Comparison of ENCODE assay signal across 13 mouse cellular contexts in the genomic region with DNA sequence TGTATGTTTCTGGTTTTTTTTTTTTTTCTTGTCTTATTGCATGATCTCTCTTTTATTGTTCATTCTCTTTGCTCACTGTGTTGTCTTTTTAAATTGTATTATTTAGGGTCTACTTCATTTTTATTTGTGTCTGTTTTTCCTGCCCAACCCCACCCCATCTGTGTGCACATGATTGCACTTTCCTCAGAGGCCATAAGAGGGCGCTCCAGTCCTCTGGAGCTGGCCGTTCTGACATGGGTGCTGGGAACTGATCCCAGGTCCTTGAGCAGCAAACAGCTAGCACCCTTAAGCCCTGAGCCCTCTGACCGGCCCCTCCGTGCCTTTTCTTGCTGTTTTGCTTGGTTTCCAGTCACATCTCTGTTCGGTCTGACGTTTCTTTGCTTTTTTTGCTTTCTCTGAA. TPM values are rescaled to one million over a fixed set of nuclear protein-coding genes. Genes with fewer than 3 reads are reported as not detected.
DNase-seq lines count a peak whose midpoint lies in the region; ATAC-seq and TF ChIP-seq lines count a peak whose summit lies in the region.
"Had no signal": no experiment of that assay in that cellular context is flagged by ENCODE, and none has a peak within 500 bp of the region (broad histone marks: within the 10 kb centered on the region; RNA-seq: fewer than 3 reads in every experiment).

No protein-coding gene starts in this region.

- TF ChIP-seq CTCF in kidney, postnatal 0 days (IDR thresholded peaks at IDR 0.05; ENCODE audit: low read depth), result peak; percentile 32; the same call in 1 of the 2 replicates

- H3K9ac ChIP-seq in forebrain, embryonic 12.5 days, result no peak overlapping the region
- no peak overlapping the region for H3K9ac ChIP-seq in kidney, postnatal 0 days (ENCODE audit: low read depth, low read length)
- no peak overlapping the region for H3K9ac ChIP-seq in neural tube, embryonic 15.5 days (replicated peaks)
- H3K9ac ChIP-seq: embryonic facial prominence, embryonic 13.5 days; limb, embryonic 15.5 days had no signal

- peaks cover 46% of the 10 kb centered on the region for H3K4me1 ChIP-seq in forebrain, embryonic 10.5 days
- peaks cover 28% of the 10 kb centered on the region for H3K4me1 ChIP-seq in forebrain, embryonic 12.5 days
- peaks cover 22% of the 10 kb centered on the region for H3K4me1 ChIP-seq in kidney, postnatal 0 days (replicated peaks; ENCODE audit: insufficient read depth, low read length)
- peaks cover 27% of the 10 kb centered on the region for H3K4me1 ChIP-seq in neural tube, embryonic 15.5 days

- no peak overlapping the region for H3K27ac ChIP-seq in forebrain, embryonic 10.5 days
- no peak overlapping the region for H3K27ac ChIP-seq in forebrain, embryonic 12.5 days
- no peak overlapping the region for H3K27ac ChIP-seq in kidney, postnatal 0 days
- no peak overlapping the region for H3K27ac ChIP-seq in neural tube, embryonic 15.5 days (replicated peaks)
- H3K27ac ChIP-seq: embryonic facial prominence, embryonic 13.5 days; limb, embryonic 15.5 days had no signal

- H3K4me3 ChIP-seq in forebrain, embryonic 10.5 days, result 0 out of 2 replicates have a peak overlapping the region, but pooled peaks have one; percentile 14
- H3K4me3 ChIP-seq in forebrain, embryonic 12.5 days (replicated peaks), result no peak overlapping the region
- H3K4me3 ChIP-seq in kidney, postnatal 0 days (replicated peaks; ENCODE audit: low read depth, low read length), result no peak overlapping the region
- no peak overlapping the region for H3K4me3 ChIP-seq in neural tube, embryonic 15.5 days (replicated peaks)
- H3K4me3 ChIP-seq: limb, embryonic 15.5 days had no signal

- no peak overlapping the region for H3K4me2 ChIP-seq in forebrain, embryonic 12.5 days
- no peak overlapping the region for H3K4me2 ChIP-seq in kidney, postnatal 0 days (ENCODE audit: low read length)
- H3K4me2 ChIP-seq in neural tube, embryonic 15.5 days, result no peak overlapping the region
- H3K4me2 ChIP-seq: limb, embryonic 15.5 days had no signal

- WGBS in forebrain, embryonic 10.5 days, result 86% methylated on average over 6 of the region's 6 CpGs
- 82% methylated on average over 6 of the region's 6 CpGs for WGBS in forebrain, embryonic 12.5 days
- 89% methylated on average over 6 of the region's 6 CpGs for WGBS in kidney, postnatal 0 days
- WGBS in neural tube, embryonic 15.5 days, result 86% methylated on average over 6 of the region's 6 CpGs

- H3K9me3 ChIP-seq in forebrain, embryonic 10.5 days, result peaks cover 14% of the 10 kb centered on the region; the same call in 1 of the 2 replicates
- peaks cover 3% of the 10 kb centered on the region; the same call in 1 of the 2 replicates for H3K9me3 ChIP-seq in forebrain, embryonic 12.5 days
- H3K9me3 ChIP-seq in kidney, postnatal 0 days (replicated peaks; ENCODE audit: low read length), result no peaks in the 10 kb centered on the region
- no peaks in the 10 kb centered on the region for H3K9me3 ChIP-seq in neural tube, embryonic 15.5 days (replicated peaks)
- H3K9me3 ChIP-seq: limb, embryonic 15.5 days had no signal

- no peak for ATAC-seq in forebrain, embryonic 12.5 days (ENCODE audit: low FRiP score)
- no peak for ATAC-seq in kidney, postnatal 0 days (replicated peaks; ENCODE audit: low FRiP score, low read depth)
- ATAC-seq in neural tube, embryonic 15.5 days (ENCODE audit: low FRiP score), result no peak
- ATAC-seq: hindbrain, embryonic 16.5 days had no signal

- H3K27me3 ChIP-seq in forebrain, embryonic 10.5 days (ENCODE audit: poor library complexity, severe bottlenecking), result peaks cover 49% of the 10 kb centered on the region
- peaks cover 48% of the 10 kb centered on the region for H3K27me3 ChIP-seq in forebrain, embryonic 12.5 days
- H3K27me3 ChIP-seq in kidney, postnatal 0 days (ENCODE audit: insufficient read depth, low read length), result no peaks in the 10 kb centered on the region
- peaks cover 38% of the 10 kb centered on the region for H3K27me3 ChIP-seq in neural tube, embryonic 15.5 days (replicated peaks)
- H3K27me3 ChIP-seq: embryonic facial prominence, embryonic 13.5 days; limb, embryonic 15.5 days had no signal

- H3K36me3 ChIP-seq in forebrain, embryonic 10.5 days (replicated peaks), result peaks cover 44% of the 10 kb centered on the region
- H3K36me3 ChIP-seq in forebrain, embryonic 12.5 days (replicated peaks), result no peaks in the 10 kb centered on the region
- H3K36me3 ChIP-seq in kidney, postnatal 0 days (ENCODE audit: insufficient read depth, low read length), result peaks cover 25% of the 10 kb centered on the region; the same call in 1 of the 2 replicates
- H3K36me3 ChIP-seq in neural tube, embryonic 15.5 days, result 0 out of 2 replicates have a peak, but pooled peaks cover 2% of the 10 kb centered on the region

- no peak for DNase-seq in forebrain, embryonic 10.5 days (ENCODE audit: extremely low spot score, low spot score)
- no peak for DNase-seq in kidney, postnatal 0 days (ENCODE audit: low spot score)
- no peak for DNase-seq in kidney, postnatal 4 days
- DNase-seq in CD4-positive helper T cell, adult 2 months (ENCODE audit: low read depth, low spot score), result peak; percentile 36
- peak; percentile 47 for DNase-seq in induced T-regulatory cell, adult 2 months (ENCODE audit: low read depth)
- DNase-seq in thymus, postnatal 36 days, result no peak
- DNase-seq: adrenal gland, postnatal 14 days; cerebellum, adult 8-10 months had no signal

RNA-seq across cellular contexts. Expression of a gene that starts 3.2 kb away (rescaled TPM):
- polyA plus RNA-seq in forebrain, embryonic 10.5 days (2016; fragmentation: Nextera tagmentation; extraction: Ambion mirVana), result 222 and 226 TPM in 2 replicates
- 85.5 and 115 TPM in 2 replicates for polyA plus RNA-seq in forebrain, embryonic 12.5 days (2016; fragmentation: Nextera tagmentation; extraction: Ambion mirVana)
- polyA plus RNA-seq in kidney, postnatal 0 days (2015; fragmentation: Nextera tagmentation; extraction: Ambion mirVana), result 221 and 261 TPM in 2 replicates
- 31.6 and 76.4 TPM in 2 replicates for polyA plus RNA-seq in neural tube, embryonic 15.5 days (2015; fragmentation: Nextera tagmentation; extraction: Ambion mirVana)

RNA-seq across cellular contexts. Expression of a gene that starts 4.7 kb away (rescaled TPM):
- polyA plus RNA-seq in forebrain, embryonic 10.5 days (2016; fragmentation: Nextera tagmentation; extraction: Ambion mirVana), result 2.9 and 3.1 TPM in 2 replicates
- 5.8 and 5.9 TPM in 2 replicates for polyA plus RNA-seq in forebrain, embryonic 12.5 days (2016; fragmentation: Nextera tagmentation; extraction: Ambion mirVana)
- polyA plus RNA-seq in kidney, postnatal 0 days (2015; fragmentation: Nextera tagmentation; extraction: Ambion mirVana), result 2.4 and 2.6 TPM in 2 replicates
- polyA plus RNA-seq in neural tube, embryonic 15.5 days (2015; fragmentation: Nextera tagmentation; extraction: Ambion mirVana), result 5.2 and 5.6 TPM in 2 replicates

RNA-seq across cellular contexts. Expression of a gene that starts 7.4 kb away (rescaled TPM):
- polyA plus RNA-seq in forebrain, embryonic 10.5 days (2016; fragmentation: Nextera tagmentation; extraction: Ambion mirVana), result 8.4 and 9.6 TPM in 2 replicates
- polyA plus RNA-seq in forebrain, embryonic 12.5 days (2016; fragmentation: Nextera tagmentation; extraction: Ambion mirVana), result 14.7 and 19.2 TPM in 2 replicates
- 23.7 and 26.6 TPM in 2 replicates for polyA plus RNA-seq in kidney, postnatal 0 days (2015; fragmentation: Nextera tagmentation; extraction: Ambion mirVana)
- polyA plus RNA-seq in neural tube, embryonic 15.5 days (2015; fragmentation: Nextera tagmentation; extraction: Ambion mirVana), result 21.3 and 24.7 TPM in 2 replicates

RNA-seq across cellular contexts. Expression of a gene that starts 21.0 kb away (rescaled TPM):
- 0.20 and 0.31 TPM in 2 replicates for polyA plus RNA-seq in forebrain, embryonic 10.5 days (2016; fragmentation: Nextera tagmentation; extraction: Ambion mirVana)
- polyA plus RNA-seq in forebrain, embryonic 12.5 days (2016; fragmentation: Nextera tagmentation; extraction: Ambion mirVana), result 0.46 TPM in 2 replicates
- 0.17 and 0.20 TPM in 2 replicates for polyA plus RNA-seq in kidney, postnatal 0 days (2015; fragmentation: Nextera tagmentation; extraction: Ambion mirVana)
- 0.32 and 0.33 TPM in 2 replicates for polyA plus RNA-seq in neural tube, embryonic 15.5 days (2015; fragmentation: Nextera tagmentation; extraction: Ambion mirVana)

RNA-seq across cellular contexts. Expression of a gene that starts 24.9 kb away (rescaled TPM):
- polyA plus RNA-seq in forebrain, embryonic 10.5 days (2016; fragmentation: Nextera tagmentation; extraction: Ambion mirVana), result 8.0 and 9.1 TPM in 2 replicates
- polyA plus RNA-seq in forebrain, embryonic 12.5 days (2016; fragmentation: Nextera tagmentation; extraction: Ambion mirVana), result 3.4 and 3.6 TPM in 2 replicates
- polyA plus RNA-seq in kidney, postnatal 0 days (2015; fragmentation: Nextera tagmentation; extraction: Ambion mirVana), result 4.0 and 4.6 TPM in 2 replicates
- polyA plus RNA-seq in neural tube, embryonic 15.5 days (2015; fragmentation: Nextera tagmentation; extraction: Ambion mirVana), result 2.0 and 13.7 TPM in 2 replicates

Comparison
In these comparisons a context has a peak if more than half of its experiments do, and no peak if none do; other contexts are left out.
1. DNase-seq: peak in CD4-positive helper T cell, adult 2 months (single experiment) and induced T-regulatory cell, adult 2 months (single experiment); none in forebrain, embryonic 10.5 days (single experiment), kidney, postnatal 0 days (single experiment), kidney, postnatal 4 days (0 of 2) and thymus, postnatal 36 days (0 of 2).